Mouse (Mus musculus) liver, embryonic 15.5 days (tissue): ENCODE measurements around the gene Kantr. TPM values are rescaled to one million over a fixed set of nuclear protein-coding genes. Genes with fewer than 3 reads are reported as not detected.
"Not testable (repeated sequence)": the region's sequence is repeated elsewhere in the genome, so short reads cannot be mapped to it uniquely, and the experiment has no call there.

ENCODE experiments used
- ATAC-seq: fragments of 200-750 bp; cut with Nextera tagmentation; 2 replicates; pipeline ENCODE4 v1.8.0; 2017; ENCODE audit warnings: moderate number of reproducible peaks, mild to moderate bottlenecking, moderate library complexity; ENCODE audit not compliant: insufficient read depth
- H3K27ac ChIP-seq: fragments of 300-500 bp; sonication (generic); replicated peaks from 2 replicates; pipeline ENCODE4 v1.5.1; 2015; ENCODE audit warnings: mild to moderate bottlenecking, inconsistent platforms
- H3K27me3 ChIP-seq: fragments of 300-500 bp; sonication (generic); 2 replicates; pipeline ENCODE4 v1.6.1; 2015; ENCODE audit warnings: mild to moderate bottlenecking, inconsistent platforms
- H3K36me3 ChIP-seq: fragments of 300-500 bp; sonication (generic); replicated peaks from 2 replicates; pipeline ENCODE4 v1.6.1; 2015; ENCODE audit warnings: moderate library complexity, mild to moderate bottlenecking, inconsistent platforms
- H3K4me1 ChIP-seq: fragments of 300-500 bp; sonication (generic); replicated peaks from 2 replicates; pipeline ENCODE4 v1.6.1; 2015; ENCODE audit warnings: inconsistent platforms
- H3K4me2 ChIP-seq: fragments of 300-500 bp; sonication (generic); 2 replicates; pipeline ENCODE4 v1.6.1; 2015; ENCODE audit warnings: moderate library complexity, mild to moderate bottlenecking, inconsistent platforms
- H3K4me3 ChIP-seq: fragments of 300-500 bp; sonication (generic); replicated peaks from 2 replicates; pipeline ENCODE4 v1.5.1; 2015; ENCODE audit warnings: mild to moderate bottlenecking, inconsistent platforms
- H3K9ac ChIP-seq: fragments of 300-500 bp; sonication (generic); 2 replicates; pipeline ENCODE4 v1.6.1; 2015; ENCODE audit warnings: moderate library complexity, mild to moderate bottlenecking, inconsistent platforms
- H3K9me3 ChIP-seq: fragments of 300-500 bp; sonication (generic); replicated peaks from 2 replicates; pipeline ENCODE4 v1.6.1; 2016; ENCODE audit warnings: inconsistent platforms
- WGBS: fragments of 180-500 bp; shearing (Covaris S2); methylation state at CpG from one replicate; pipeline ENCODE4 v1.1.7; 2015; ENCODE audit warnings: mixed read lengths; ENCODE audit not compliant: insufficient replicate concordance; 5-methylcytosine and 5-hydroxymethylcytosine counted together
- polyA plus RNA-seq: library from polyadenylated mRNA; unstranded; fragments of >200 nt; fragmentation: Nextera tagmentation; extraction: Ambion mirVana; gene quantifications from 2 replicates; pipeline ENCODE4 v1.2.1, GENCODE M21; 2015

Kantr gene
- polyA plus RNA-seq, 1 experiment from 2014 or later, result 3.2 TPM

DNA sequence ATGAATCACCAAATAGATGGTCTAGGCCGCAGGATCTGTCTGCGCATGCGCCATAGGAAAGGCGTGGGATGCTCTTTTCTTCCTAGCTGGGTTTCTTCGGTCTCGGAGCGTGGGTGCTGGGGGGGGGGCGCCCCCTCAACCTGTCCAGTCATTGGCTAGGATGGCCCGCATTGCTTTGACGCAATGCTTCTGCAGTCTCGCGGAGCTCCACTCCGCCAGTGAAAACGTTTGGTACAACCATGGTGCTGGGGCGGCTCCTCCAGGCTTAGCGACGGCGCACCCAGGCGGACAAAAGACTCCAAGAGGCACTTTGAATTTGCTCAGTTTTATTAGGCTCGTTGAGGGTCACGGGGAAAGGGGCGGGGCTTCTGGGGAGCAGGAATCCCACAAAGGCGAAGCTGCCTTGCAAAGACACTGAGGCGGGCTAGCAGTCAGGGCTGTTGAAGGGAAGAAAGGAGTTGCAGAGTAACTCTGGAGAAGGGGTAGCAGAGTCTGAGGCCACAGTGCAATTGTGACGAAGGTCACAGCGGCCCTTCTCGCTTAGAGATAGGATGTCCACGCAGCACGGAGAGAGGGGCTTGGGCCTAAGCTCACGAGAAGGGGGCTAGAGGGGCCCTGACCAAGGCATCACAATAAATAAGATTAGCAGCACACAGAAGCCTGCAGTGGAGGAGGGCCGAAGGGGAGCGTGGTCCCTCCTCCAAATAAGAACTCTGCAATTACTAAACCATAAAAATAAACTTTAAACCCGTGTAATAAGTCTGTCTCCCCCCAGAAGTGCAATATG is 9.4 kb upstream of the Kantr start:
- H3K4me3 ChIP-seq, result peak overlapping the region; percentile 57
- peak overlapping the region; percentile 45; the same call in 1 of the 2 replicates for H3K27ac ChIP-seq
- H3K4me2 ChIP-seq, result peak overlapping the region; percentile 68
- H3K4me1 ChIP-seq, result peaks cover 17% of the 10 kb centered on the region; the same call in 1 of the 2 replicates
- H3K9me3 ChIP-seq, result no peaks in the 10 kb centered on the region
- peaks cover 6% of the 10 kb centered on the region for H3K27me3 ChIP-seq
- no peaks in the 10 kb centered on the region for H3K36me3 ChIP-seq
- H3K9ac ChIP-seq, result peak overlapping the region; percentile 16; the same call in 1 of the 2 replicates
- 14% methylated on average over 33 of the region's 33 CpGs for WGBS
- peak; percentile 92 for ATAC-seq

DNA sequence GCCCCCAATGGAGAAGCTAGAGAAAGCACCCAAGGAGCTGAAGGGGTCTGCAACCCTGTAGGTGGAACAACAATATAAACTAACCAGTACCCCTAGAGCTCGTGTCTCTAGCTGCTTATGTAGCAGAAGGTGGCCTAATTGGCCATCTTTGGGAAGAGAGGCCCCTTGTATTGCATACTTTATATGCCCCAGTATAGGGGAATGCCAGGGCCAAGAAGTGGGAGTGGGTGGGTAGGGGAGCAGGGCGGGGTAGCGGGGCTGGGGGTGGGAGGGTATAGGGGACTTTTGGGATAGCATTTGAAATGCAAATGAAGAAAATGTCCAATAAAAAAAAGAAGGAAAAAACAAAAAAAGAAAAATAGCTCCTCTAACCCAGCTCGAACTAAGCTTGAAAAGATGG is 8.8 kb upstream of the Kantr start:
- H3K4me1 ChIP-seq, result peaks cover 12% of the 10 kb centered on the region; the same call in 1 of the 2 replicates
- peak overlapping the region; percentile 68 for H3K4me2 ChIP-seq
- ATAC-seq, H3K27me3 ChIP-seq, H3K9me3 ChIP-seq, H3K36me3 ChIP-seq, H3K27ac ChIP-seq, H3K9ac ChIP-seq: not testable (repeated sequence)
- WGBS, result 47% methylated on average over 4 of the region's 4 CpGs
- peak overlapping the region; percentile 57 for H3K4me3 ChIP-seq

DNA sequence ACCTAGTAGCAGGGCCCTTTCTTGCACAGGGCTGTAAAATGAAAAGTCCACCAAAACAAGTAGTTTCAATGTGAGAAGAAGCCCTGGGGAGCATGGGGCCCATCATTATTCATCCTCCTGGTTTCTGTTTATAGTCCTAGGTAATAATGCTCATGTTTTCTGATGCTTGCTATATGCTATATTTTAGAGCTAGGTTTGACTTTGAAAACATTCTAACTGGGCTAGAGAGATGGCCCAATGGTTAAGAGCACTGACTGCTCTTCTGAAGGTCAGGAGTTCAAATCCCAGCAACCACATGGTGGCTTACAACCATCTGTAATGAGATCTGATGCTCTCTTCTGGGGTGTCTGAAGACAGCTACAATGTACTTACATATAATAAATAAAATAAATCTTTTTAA is 2.1 kb upstream of the Kantr start:
- ATAC-seq, H3K36me3 ChIP-seq, H3K9me3 ChIP-seq, H3K9ac ChIP-seq, H3K27ac ChIP-seq, H3K4me1 ChIP-seq, H3K4me3 ChIP-seq, H3K27me3 ChIP-seq, H3K4me2 ChIP-seq: not testable (repeated sequence)

DNA sequence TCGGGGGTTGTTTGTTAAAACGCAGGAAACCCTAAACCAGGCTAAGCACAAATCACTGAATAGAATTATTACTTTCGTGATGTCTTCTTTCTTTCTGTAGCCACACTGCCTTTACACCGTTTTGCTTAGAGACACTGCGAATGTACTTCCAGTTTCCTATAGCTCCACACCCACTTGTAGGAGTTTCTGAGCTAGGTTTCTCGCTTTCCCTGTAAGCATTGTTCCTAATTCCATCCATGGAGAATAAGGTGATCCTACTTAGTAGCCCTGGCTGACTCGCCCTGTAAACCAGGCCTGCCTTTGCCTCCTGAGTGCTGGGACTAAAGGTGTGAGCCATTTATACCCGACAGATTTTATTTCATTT is 376 bp upstream of the Kantr start:
- H3K4me1 ChIP-seq, result 0 out of 2 replicates have a peak, but pooled peaks cover 3% of the 10 kb centered on the region
- 23% methylated on average over 8 of the region's 8 CpGs for WGBS
- no peaks in the 10 kb centered on the region for H3K36me3 ChIP-seq
- no peak overlapping the region for H3K27ac ChIP-seq
- H3K9me3 ChIP-seq, result no peaks in the 10 kb centered on the region
- peak overlapping the region; percentile 67 for H3K4me3 ChIP-seq
- peaks cover 9% of the 10 kb centered on the region; the same call in 1 of the 2 replicates for H3K27me3 ChIP-seq
- H3K4me2 ChIP-seq, result peak overlapping the region; percentile 75
- ATAC-seq, result peak; percentile 31
- 0 out of 2 replicates have a peak overlapping the region, but pooled peaks have one; percentile 30 for H3K9ac ChIP-seq

DNA sequence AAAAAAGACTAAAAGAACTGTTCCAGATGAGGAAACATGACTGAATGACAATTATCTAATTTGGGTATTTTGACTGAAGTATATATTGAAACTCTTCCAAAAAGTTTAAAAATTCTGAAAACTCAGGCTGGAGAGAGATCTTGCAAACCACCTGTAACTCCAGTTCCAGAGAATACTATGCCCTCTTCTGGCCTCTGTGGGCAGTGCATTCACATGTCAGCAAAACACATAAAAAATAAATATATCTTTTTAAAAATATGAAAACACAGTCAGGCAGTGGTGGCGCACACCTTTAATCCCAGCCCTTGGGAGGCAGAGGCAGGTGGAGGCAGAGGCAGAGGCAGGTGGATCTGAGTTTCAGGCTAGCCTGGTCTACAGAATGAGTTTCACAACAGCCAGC is 3.7 kb downstream of the Kantr start:
- Histone ChIP-seq H3K27ac (no peak overlapping the region), H3K4me1 (0 out of 2 replicates have a peak, but pooled peaks cover 3% of the 10 kb centered on the region), H3K4me2 (no peak overlapping the region), H3K4me3 (no peak overlapping the region), H3K9ac (no peak overlapping the region), H3K9me3 (no peaks in the 10 kb centered on the region), H3K27me3 (no peaks in the 10 kb centered on the region; the same call in 1 of the 2 replicates), H3K36me3 (no peaks in the 10 kb centered on the region)
- WGBS, result 71% methylated on average over 1 of the region's 1 CpGs
- no peak for ATAC-seq

DNA sequence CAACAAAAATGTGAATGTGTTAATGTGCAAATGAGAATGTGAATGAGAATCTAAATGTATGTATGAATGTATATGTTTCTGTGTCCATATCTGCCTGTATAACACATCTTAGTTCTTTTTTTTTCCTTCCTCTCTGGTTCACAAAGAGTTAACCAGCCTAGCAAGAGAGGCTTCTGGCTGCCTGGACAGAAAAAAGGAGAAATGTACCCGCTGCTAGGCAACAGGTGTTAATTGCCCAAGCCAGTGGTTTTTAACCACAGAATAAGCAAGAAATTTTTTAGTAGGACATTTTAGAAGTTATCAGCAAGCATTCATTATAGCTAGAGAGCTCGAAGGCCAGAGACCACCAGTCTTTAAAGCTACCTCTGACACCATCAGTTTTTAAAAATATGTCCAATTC is 4.5 kb downstream of the Kantr start:
- no peak overlapping the region for H3K4me3 ChIP-seq
- no peaks in the 10 kb centered on the region; the same call in 1 of the 2 replicates for H3K27me3 ChIP-seq

DNA sequence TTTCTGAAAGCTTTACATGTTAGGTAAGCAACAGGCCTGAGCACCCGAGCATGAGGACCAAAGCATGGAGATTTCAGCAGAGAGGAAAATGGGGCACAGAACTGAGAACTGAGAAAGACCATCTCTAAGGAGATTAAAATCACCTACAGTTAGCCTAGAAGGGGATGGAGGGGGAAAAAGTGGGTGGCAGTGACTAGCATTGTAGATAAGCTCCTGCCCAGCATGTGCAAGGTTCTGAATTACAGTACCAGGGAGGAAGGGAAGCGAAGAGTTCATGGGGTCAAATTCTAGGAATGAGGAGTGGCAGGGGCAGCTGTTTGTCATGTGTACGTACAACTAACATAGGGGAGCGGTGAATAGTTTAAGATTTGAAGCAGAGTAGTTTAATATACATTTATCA is 6.8 kb downstream of the Kantr start:
- Histone ChIP-seq H3K9me3 (no peaks in the 10 kb centered on the region), H3K9ac (no peak overlapping the region), H3K4me2 (no peak overlapping the region), H3K4me3 (no peak overlapping the region), H3K27me3 (no peaks in the 10 kb centered on the region), H3K36me3 (no peaks in the 10 kb centered on the region), H3K4me1 (no peaks in the 10 kb centered on the region), H3K27ac (no peak overlapping the region)
- 60% methylated on average over 4 of the region's 4 CpGs for WGBS
- ATAC-seq, result no peak

More for the DNA sequence above, 4.5 kb downstream of the Kantr start:
- 16% methylated on average over 2 of the region's 2 CpGs for WGBS
- no peak for ATAC-seq
- H3K9ac ChIP-seq, result no peak overlapping the region
- no peak overlapping the region for H3K27ac ChIP-seq
- H3K36me3 ChIP-seq, result no peaks in the 10 kb centered on the region
- no peak overlapping the region for H3K4me2 ChIP-seq
- H3K4me1 ChIP-seq, result 0 out of 2 replicates have a peak, but pooled peaks cover under 1% of the 10 kb centered on the region
- H3K9me3 ChIP-seq, result no peaks in the 10 kb centered on the region

DNA sequence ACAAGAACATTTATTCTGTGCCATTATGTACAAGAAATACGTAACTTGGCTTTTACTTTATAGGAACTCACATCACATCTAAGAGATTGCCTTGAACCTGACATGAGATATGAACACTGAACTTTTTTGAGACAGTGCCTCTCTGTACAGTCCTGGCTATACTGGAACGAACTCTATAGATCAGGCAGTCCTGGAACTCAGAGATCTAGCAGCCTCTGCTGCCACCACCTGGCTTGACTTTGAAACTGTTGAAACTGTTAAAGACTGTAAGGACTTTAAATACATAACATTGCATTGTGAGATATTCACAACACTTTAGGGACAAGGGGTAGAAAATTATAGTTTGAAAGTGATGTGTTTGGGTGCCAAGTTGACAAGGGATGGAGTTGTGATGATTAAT is 19.4 kb downstream of the Kantr start:
- peak overlapping the region; percentile 79 for H3K27ac ChIP-seq
- no peak overlapping the region for H3K4me2 ChIP-seq
- no peak overlapping the region for H3K4me3 ChIP-seq
- ATAC-seq, result peak; percentile 76
- H3K9ac ChIP-seq, result no peak overlapping the region
- H3K36me3 ChIP-seq, result no peaks in the 10 kb centered on the region
- WGBS, result 30% methylated on average over 2 of the region's 2 CpGs
- H3K9me3 ChIP-seq, result no peaks in the 10 kb centered on the region
- H3K27me3 ChIP-seq, result no peaks in the 10 kb centered on the region; the same call in 1 of the 2 replicates
- peaks cover 28% of the 10 kb centered on the region for H3K4me1 ChIP-seq

DNA sequence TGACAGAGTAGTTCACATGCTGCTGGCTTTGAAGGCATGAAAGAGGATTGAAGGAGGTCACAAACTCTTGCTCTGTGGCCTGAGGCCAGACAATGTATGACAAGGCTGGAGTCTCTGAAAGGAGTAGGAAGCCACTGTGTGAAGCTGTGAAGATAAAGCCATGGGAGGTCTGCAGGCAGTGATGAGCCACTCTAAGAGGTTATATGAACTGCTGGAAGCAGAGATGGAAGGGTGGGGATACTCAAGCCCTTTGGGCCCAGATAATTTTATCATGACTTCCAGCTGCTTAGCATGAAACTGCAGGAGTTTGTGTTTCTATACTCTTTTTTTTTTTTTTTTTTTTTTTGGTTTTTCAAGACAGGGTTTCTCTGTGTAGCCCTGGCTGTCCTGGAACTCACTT is 19.9 kb downstream of the Kantr start:
- peak overlapping the region; percentile 81 for H3K27ac ChIP-seq
- no peaks in the 10 kb centered on the region; the same call in 1 of the 2 replicates for H3K27me3 ChIP-seq
- H3K36me3 ChIP-seq, result no peaks in the 10 kb centered on the region
- peaks cover 28% of the 10 kb centered on the region for H3K4me1 ChIP-seq
- H3K4me3 ChIP-seq, result no peak overlapping the region
- no peaks in the 10 kb centered on the region for H3K9me3 ChIP-seq
- no peak overlapping the region; the same call in 1 of the 2 replicates for H3K4me2 ChIP-seq
- peak; percentile 100 for ATAC-seq
- H3K9ac ChIP-seq, result no peak overlapping the region

DNA sequence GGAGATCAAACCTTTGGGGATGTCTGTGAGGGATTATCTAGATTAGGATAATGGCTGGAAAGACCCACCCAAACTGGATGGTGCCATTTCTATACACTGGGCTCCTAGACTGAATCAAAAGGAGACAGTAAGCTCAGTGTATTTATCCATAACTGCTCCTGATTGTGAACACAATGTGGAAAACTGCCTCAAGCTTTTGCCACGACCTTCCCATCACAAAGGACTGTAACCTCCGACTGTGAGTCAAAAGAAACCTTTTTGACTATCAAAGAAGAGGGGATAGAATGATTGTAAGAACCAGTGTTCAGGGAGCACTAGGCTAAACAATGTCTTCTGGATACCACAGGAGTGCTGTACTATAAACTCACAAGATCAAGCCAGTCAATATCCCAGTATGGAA is 21.1 kb downstream of the Kantr start:
- H3K4me2 ChIP-seq, result no peak overlapping the region
- peaks cover 28% of the 10 kb centered on the region for H3K4me1 ChIP-seq
- H3K27me3 ChIP-seq, result no peaks in the 10 kb centered on the region; the same call in 1 of the 2 replicates
- H3K4me3 ChIP-seq, result no peak overlapping the region
- H3K27ac ChIP-seq, result peak overlapping the region; percentile 81
- H3K9me3 ChIP-seq, result no peaks in the 10 kb centered on the region
- 65% methylated on average over 2 of the region's 2 CpGs for WGBS
- ATAC-seq, result no peak
- no peak overlapping the region for H3K9ac ChIP-seq
- H3K36me3 ChIP-seq, result no peaks in the 10 kb centered on the region

DNA sequence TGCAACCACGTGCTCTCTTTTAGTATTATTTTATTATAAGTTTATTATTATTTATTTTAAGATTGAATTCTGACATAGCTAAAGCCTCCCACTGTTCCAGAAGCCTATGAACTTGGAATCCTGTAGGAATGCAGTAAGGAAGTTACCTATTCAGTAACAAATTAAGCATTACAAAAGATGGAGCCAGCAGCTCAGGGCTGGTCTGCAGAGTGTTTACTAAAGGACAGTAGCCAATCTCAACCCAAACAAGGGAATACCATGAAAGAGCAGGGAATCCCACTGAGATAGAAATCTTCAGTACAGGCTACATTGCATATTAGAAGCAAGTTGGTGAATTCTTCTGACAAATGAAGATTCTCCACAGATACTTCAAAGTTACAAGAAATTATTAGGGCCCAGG is 40.3 kb downstream of the Kantr start:
- not testable (repeated sequence) for H3K9me3 ChIP-seq, H3K27me3 ChIP-seq, H3K4me3 ChIP-seq, H3K9ac ChIP-seq, H3K36me3 ChIP-seq, H3K4me2 ChIP-seq, ATAC-seq, H3K27ac ChIP-seq, H3K4me1 ChIP-seq
- WGBS, result 73% methylated on average over 1 of the region's 1 CpGs
